Mouse (Mus musculus) CD4-positive, CD25-positive, alpha-beta regulatory T cell, adult 2 months (primary cell): ENCODE data around the gene Tmem217.

Source experiments
- DNase-seq: peaks from one replicate; pipeline ENCODE4 v3.0.0-alpha.2; 2012; ENCODE audit warnings: low read depth, low spot score

Gene Tmem217

DNA sequence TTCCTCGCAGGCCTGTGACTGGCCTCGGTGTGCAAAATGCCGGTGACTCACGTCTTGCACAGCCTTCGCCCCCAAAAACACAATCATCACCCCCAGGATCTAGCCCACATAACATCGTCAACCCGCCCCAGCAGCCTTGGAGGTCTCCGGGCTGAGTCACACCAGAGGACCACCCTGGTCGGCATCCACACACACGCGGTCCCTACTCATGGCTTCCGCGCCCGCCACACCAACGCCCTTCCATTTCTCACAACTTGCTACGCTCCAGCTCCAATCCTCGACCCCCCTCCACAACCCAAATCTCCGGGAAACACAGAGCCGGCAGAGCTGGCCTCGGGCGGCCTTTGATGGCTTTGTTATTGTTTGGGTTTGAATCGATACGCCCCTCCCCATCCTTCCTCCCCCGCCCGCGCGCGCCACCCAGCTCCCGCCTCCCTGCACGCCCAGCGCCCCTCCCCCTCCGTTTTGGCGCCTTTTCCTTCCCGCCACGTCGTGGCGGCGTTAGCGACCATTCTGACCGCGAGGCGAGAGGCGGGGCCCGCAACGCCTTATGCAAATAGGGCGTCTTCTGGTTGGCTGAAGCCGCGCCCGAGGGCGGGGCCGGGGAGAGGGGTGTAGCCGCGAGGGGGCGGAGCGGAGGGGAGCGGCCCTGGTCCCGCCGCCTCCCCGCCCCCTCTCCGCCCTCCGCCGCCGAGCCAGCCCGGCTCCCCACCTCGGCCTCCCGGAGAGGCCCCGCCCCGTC, 62.0 kb downstream of the Tmem217 start:
- DNase-seq: peak; percentile 100

DNA sequence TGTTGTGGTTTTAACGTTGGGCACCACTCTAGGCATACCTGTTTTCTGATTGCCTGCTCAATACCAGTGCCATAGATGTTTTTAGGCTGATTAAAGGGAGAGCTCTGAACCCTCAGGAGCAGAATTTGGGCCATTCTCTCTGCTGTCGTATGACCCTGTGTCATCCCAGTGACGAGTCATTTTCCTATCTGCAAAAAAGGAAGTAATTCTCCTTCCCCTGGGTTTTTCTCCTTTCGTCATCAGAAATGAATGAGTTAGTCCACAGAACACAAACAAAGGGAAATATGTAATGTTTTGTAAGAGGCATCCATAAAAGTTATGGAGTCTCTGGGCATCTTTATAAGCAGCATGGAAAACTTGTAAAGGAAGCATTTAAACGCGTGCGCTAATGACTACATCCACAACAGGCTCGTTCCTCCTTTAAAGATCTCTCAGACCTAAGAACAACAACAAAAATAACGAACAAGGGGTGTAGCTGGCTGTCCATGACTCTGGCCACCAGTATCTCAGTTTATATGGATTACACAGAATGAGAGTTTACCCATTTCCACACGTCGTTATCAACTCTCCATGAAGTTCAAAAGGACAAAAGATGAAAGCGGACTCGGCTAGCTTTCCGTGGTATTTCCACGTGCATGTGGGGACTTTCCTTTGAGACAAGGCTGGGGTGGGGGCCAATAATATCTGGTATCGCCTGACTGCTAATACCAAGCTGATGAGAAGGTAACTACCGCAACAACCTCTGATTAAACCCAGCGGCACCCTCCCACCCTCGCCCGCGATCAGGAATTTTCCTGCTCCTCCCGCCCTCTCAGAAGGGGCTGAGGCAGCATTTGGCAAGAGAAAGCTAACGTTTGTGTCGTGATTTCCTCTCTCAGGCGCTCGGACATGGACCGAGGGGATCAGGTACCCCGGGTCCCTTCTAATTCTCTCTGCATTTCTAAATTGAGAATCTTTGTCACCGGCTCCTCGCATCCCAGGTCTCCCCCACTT, 62.9 kb downstream of the Tmem217 start:
- DNase-seq: peak; percentile 82

DNA sequence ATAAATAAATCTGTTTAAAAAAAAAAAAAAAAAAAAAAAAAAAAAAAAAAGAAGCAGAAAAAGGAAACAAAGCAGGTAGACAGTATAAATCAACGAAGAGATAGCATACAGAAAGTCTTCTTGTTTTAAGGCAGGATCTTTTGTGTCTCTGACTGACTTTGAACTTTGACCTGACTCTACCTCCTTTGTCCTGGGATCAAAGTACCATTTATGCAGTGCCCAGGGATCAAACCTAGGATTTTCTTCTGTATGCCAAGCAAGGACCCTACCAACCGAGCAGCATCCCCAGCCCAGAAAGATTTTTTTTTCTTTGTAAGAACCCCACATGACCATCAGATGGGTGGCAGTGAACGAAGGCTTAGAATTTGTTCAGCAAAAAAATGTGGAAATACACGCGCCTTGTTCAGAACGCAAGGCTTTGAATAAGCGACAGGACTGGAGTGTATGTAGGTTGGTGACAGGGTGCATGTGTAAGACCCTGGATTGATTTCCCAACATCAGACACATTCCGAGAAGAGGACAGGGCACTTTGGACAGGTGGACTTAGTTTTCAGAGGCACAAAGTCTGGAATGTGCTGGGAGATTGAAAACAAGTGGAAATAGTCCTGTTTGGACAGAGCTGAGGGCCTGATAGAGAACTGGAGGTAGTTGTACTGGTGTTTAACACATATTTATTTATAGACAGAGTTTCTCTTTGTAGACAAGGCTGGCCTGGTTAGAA, 63.8 kb downstream of the Tmem217 start:
- DNase-seq: no peak

DNA sequence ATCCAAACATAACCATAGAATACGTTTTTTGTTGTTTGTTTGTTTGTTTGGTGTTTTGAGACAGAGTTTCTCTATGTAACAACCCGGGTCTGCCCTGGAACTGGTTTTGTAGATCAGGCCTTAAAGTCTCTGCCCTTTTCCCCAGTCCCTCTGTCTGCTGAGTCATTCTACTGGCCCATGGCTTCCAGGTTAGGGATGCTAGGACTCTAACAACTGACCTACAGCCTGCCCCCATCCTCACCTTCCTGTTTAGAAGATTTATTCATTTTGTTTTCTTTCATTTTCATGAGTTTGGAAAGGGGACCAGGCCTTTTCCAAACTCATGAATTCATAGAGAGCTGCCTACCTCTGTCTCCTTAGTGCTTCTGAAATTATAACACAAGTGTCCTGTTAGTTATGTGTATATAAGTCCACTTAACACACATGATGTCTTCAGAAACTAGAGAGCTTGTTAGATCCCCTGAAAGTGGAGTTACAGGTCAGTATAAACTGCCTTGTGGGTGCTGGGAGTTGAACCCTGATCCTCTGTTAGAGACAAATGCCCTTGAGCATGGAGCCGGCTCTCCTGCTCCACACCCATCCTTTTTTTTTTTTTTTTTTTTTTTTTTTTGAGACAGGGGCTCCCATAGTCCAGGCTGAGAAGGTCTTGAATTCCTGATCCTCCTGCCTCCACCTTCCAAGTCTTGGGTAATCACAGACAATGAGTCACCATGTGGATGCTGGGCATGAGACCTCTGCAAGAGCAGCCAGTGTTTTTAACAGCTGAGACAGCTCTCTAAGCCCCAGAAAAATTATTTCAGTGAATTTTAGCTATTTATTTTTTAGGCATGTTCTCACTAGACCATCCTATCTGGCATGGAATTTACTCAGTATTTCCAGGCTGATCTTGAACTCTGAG, 66.6 kb downstream of the Tmem217 start:
- no peak for DNase-seq

DNA sequence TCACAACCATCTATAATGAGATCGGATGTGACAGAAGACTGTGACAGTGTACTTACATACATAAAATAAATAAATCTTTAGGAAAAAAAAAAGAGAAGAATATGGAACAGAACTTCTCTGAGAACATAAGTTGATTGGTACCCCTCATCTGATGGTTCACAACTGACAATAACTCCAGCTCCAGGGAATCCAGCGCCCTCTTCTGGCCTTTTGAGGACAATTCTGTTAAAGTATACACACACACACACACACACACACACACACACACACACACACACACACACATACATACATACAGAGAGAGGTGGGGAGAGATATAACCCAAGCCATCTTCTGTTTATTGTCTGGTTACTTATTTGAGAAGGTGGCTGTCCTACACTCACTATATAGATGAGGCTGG, 67.8 kb downstream of the Tmem217 start:
- DNase-seq: peak; percentile 33

DNA sequence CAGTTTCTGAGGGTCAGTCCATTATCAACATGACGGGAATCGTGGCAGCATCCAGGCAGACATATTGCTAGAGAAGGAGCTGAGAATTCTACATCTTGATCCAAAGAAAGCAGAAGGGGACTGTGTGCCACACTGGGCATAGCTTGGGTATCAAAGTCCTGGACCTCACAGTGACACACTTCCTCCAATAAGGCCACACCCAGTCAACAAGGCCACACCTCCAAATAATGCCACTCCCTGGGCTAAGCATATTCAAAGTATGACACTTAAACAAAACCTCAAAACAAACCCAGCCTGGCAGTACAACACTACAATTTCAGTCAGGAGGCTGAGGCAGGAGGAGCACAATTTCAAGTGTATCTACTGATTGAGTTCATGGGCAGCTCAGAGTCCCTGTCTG, 68.9 kb downstream of the Tmem217 start:
- no peak for DNase-seq

DNA sequence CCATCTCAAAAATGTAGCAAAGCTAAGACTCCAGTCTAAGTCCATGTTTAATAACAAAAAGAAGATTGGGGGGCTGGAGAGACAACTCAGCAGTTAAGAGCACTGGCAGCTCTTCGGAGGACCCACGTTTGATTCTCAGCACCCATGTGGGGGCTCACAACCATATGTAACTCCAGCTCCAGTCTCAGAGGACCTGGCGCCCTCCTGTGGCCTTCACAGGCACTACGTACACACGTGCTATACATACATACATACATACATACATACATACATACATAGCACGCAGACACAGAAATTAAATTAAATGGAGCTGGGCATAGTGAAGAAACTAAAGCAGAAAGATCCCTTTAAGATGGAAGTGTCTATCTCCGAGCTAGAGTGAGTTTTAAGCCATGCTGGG, 69.6 kb downstream of the Tmem217 start:
- peak; percentile 38 for DNase-seq

DNA sequence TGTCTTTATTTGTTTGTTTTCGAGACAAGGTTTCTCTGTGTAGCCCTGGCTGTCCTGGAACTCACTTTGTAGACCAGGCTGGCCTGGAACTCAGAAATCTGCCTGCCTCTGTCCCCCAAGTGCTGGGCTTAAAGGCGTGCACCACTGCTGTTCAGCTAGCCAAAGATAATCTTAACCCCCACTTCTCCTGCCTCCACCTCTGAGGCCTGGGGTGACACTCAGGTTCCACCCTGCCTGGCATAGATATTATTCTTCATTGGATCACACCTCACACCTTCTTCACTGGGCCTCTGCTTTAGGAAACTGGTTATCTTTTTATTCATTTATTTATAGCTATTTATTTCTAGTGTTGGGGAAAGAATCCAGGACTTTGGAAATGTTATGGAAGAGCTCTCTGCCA, 71.9 kb downstream of the Tmem217 start:
- no peak for DNase-seq

DNA sequence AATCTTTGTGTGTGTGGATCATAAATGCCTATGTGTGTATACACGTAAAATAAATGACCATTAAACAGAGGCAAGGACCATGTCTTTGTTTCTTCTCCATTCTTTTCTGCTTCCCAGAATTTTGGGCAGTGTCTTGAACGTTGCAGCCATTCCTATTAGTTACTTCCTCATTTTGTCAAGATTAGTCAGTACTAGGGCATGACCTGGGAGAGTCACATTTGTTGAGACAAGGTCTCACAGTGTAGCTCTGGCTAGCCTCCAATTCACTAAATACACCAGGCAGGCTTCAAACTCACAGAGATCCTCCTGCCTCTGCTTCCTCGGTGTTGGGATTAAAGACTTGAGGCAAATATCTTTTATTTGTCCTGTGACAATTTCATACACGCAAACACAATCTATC, 73.9 kb downstream of the Tmem217 start:
- no peak for DNase-seq

DNA sequence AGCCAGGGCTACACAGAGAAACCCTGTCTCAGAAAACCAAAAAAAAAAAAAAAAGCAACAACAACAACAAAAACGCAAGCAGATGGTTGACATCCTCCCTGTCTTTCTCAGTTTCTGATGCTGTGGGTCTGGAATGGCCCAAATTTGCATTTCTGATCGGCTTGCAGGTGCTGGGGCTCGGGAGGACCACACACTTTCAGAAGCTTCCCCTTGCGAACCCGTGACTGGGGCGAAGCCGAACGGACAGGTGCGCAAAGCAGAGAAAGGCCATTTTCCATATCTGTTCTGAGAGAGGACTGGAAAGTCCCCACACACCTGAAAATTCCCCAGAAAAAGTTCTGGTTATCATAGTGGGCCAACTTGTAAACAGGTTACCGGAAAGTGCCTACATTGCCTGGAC, 74.8 kb downstream of the Tmem217 start:
- peak; percentile 43 for DNase-seq

DNA sequence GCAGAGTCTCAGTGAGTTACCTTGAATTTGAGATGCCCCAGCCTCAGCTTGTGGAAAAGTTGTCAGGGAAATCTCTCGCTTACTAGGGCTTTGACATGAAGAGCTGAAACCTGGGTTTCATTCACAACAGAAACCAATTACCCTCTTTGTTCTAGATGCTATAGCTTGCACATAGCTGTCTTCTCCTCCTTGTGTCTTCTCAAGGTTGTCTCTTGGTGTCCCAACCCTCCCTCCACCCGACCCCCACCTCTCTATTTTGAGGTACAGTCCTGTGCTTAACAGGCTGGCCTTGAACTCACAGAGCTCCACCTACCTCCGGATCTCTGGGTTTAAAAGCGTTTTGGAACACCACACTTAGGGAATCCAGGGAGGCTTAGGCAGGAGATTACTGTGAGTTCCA, 75.7 kb downstream of the Tmem217 start:
- DNase-seq: no peak
